Comparison of ENCODE assay signal across 26 mouse cellular contexts in genomic region chr10:78331577-78331976, GRCm38 (mm10). TPM values are rescaled to one million over a fixed set of nuclear protein-coding genes. Genes with fewer than 3 reads are reported as not detected.
A peak's percentile ranks its signal among the peaks of the same experiment; 100 is the strongest.
DNase-seq lines count a peak whose midpoint lies in the region; ATAC-seq and TF ChIP-seq lines count a peak whose summit lies in the region.
"Had no signal": no experiment of that assay in that cellular context is flagged by ENCODE, and none has a peak within 500 bp of the region (broad histone marks: within the 10 kb centered on the region; RNA-seq: fewer than 3 reads in every experiment).

No protein-coding gene starts in this region.

- H3K36me3 ChIP-seq in liver, adult 2 months (ENCODE audit: control insufficient read depth, insufficient read depth, low read length) = peaks cover 5% of the 10 kb centered on the region; the same call in 1 of the 2 replicates

- no peak for ATAC-seq in activated CD4-positive, CD25-positive, alpha-beta regulatory T cell, adult 4 months
- ATAC-seq: CD4-positive, CD25-positive, alpha-beta regulatory T cell, adult 4 months; forebrain, embryonic 13.5 days; forebrain, embryonic 16.5 days; hindbrain, postnatal 0 days; inflammation-experienced regulatory T-cells, adult 6 months; intestine, embryonic 16.5 days had no signal

- H3K9ac ChIP-seq in liver, adult 2 months (ENCODE audit: low read depth, low read length) = no peak overlapping the region
- H3K9ac ChIP-seq: forebrain, embryonic 13.5 days; heart, embryonic 12.5 days; heart, embryonic 15.5 days; hindbrain, embryonic 14.5 days had no signal

- no peak overlapping the region for H3K4me3 ChIP-seq in liver, adult 2 months (ENCODE audit: insufficient read depth, low read depth, low read length)
- H3K4me3 ChIP-seq: forebrain, embryonic 10.5 days; forebrain, embryonic 13.5 days; gastrocnemius, adult 2 months; heart, embryonic 12.5 days; heart, embryonic 15.5 days had no signal

- no peak for TF ChIP-seq CTCF in liver, adult 2 months (IDR thresholded peaks at IDR 0.05; ENCODE audit: low read depth, low read length)

- H3K4me1 ChIP-seq in liver, adult 2 months (ENCODE audit: control insufficient read depth, insufficient read depth, low read length) = peaks cover 28% of the 10 kb centered on the region
- H3K4me1 ChIP-seq: forebrain, embryonic 13.5 days had no signal

- 40% methylated on average over 5 of the region's 5 CpGs for WGBS in liver, adult 2 months

- DNase-seq in liver, adult 2 months (ENCODE audit: extremely low read depth, low read depth, low spot score) = peak; percentile 42
- DNase-seq in liver (no peak), 416B (ENCODE audit: low read depth) (peak; percentile 7), adipocyte (ENCODE audit: low spot score) (peak; percentile 28)
- DNase-seq in gastrocnemius, adult 18-20 months (ENCODE audit: low spot score) = no peak
- DNase-seq: adrenal gland, adult 2 months; adrenal gland, postnatal 14 days; cerebellum, adult 11 months; cerebellum, adult 2 months; cerebellum, adult 9-11 months; gastrocnemius, adult 2 months; gastrocnemius, postnatal 14 days; heart, adult 18-20 months; heart, postnatal 10 days; heart, postnatal 4 days had no signal

- no peak for TF ChIP-seq POLR2A in liver, adult 2 months (IDR thresholded peaks at IDR 0.05; ENCODE audit: extremely low read depth, insufficient read depth, low read length)

- H3K27me3 ChIP-seq in liver, adult 2 months (ENCODE audit: control insufficient read depth, insufficient read depth, low read length) = no peaks in the 10 kb centered on the region
- H3K27me3 ChIP-seq: forebrain, embryonic 13.5 days; heart, embryonic 12.5 days; heart, embryonic 15.5 days had no signal

- peaks cover 37% of the 10 kb centered on the region; the same call in 1 of the 2 replicates for H3K79me2 ChIP-seq in liver, adult 2 months (ENCODE audit: control insufficient read depth, insufficient read depth, low read length)

- no peak overlapping the region for H3K27ac ChIP-seq in liver, adult 2 months (replicated peaks; ENCODE audit: insufficient read depth, low read depth, low read length)
- H3K27ac ChIP-seq: forebrain, embryonic 10.5 days; forebrain, embryonic 13.5 days; gastrocnemius, adult 2 months; heart, embryonic 15.5 days; hindbrain, embryonic 14.5 days; hindbrain, postnatal 0 days had no signal

RNA-seq across cellular contexts. Expression of gene Agpat3, which starts 20.7 kb away (rescaled TPM):
- 132 and 161 TPM in 2 replicates for total RNA-seq in liver, adult 2 months (2014; rRNA removed)
- polyA plus RNA-seq in liver, adult 2 months (2012; rRNA removed) = 351 and 387 TPM in 2 replicates
- polyA plus RNA-seq in activated CD4-positive, CD25-positive, alpha-beta regulatory T cell, adult 4 months (2017; shearing (Covaris generic)) = 100 to 1,000 TPM in 1 of 2 experiments, 10 to 100 TPM in 1; 88.9 to 102 TPM
- total RNA-seq in gastrocnemius, adult 18-20 months (2021) = 100 to 1,000 TPM; 115 to 118 TPM

Comparison
In these comparisons a context has a peak if more than half of its experiments do, and no peak if none do; other contexts are left out.
1. DNase-seq: peak in liver, adult 2 months (single experiment), 416B (single experiment) and adipocyte (single experiment); none in liver (single experiment) and gastrocnemius, adult 18-20 months (single experiment).